Mouse (Mus musculus): ENCODE results near the gene Csnk1g1.
A peak's percentile ranks its signal among the peaks of the same experiment; 100 is the strongest.

Gene Csnk1g1

DNA sequence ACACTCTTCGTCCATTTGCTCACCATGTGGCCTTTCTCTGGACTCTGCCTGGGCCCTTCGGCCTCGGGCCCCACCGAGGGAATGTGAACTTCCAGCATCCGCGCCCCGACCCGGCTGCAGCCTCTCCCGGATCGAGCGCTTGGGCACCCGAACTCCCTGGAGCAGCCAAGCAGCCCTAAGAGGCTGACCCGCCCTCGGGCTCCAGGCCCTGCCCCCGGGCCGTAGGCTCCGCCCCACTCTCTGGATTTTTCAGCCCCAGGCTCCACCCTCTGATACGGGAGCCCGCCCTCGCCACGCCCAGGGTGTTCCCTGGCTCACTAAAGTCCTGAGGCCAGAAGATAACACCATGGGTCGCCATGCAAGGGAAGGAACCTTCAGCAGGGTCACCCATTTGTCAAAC is 160.9 kb downstream of the Csnk1g1 start, which contains the start of gene Snx22:
Gene Snx22, minus strand, starts transcription at position 137 of the 400 bp plus-strand sequence.
- DNase-seq = peak; percentile 87 to 89

DNA sequence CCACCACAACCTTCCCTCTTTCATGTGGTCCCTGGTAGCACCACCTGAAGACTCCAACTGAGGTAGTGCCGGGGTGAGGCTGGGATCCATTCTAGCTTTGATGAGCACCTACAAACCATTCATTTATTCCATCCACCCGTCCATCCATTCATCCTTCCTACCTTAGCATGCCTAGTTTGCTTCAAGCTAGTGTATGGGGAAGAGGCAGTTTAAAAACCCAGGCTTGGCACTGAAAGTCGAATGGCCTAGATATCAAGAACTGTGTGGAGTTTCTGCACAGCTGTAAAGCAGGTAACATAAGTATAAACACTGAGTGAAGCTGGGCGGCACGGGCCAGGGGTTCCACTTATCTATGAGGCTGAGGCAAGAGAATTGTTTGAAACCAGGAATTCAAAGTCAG is 161.4 kb downstream of the Csnk1g1 start:
- DNase-seq = no peak

DNA sequence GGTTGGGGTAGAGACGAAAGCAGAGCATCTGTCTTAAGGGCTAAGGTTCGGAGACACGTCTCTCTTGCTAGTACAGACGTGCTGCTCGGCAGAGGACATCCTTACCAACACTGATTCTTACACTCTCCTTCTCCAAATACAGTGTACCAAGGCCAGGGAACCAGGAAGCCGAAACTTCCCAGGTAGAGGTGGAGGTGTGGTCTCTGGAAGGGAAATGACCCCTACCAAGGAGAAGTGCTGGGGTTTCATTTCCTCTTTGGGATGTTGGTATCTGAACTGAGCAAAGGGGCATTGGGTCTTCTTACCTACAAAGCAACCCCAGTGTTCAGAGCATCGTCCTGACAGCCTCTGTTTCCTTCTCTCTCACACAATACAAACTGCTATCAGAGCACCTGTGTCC is 164.0 kb downstream of the Csnk1g1 start:
- DNase-seq = no peak

DNA sequence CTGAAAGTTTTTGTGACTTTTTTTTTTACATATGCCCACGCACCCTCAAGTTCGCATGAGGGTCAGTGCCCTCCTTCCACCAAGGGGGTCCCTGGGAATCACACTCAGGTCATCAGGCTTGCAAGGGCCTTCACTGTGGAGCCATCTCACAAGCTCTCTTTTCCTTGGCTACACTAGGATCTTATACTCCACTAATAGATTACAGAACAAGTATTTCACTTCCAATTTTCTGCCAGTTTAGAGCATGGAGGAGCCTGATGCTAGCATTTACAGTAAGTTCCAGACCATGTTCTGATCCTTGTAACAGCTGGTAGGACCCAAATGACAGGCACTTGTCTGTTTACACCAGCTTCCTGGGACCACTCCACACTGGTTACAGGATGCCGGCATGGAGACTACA is 169.3 kb downstream of the Csnk1g1 start:
- DNase-seq = no peak

DNA sequence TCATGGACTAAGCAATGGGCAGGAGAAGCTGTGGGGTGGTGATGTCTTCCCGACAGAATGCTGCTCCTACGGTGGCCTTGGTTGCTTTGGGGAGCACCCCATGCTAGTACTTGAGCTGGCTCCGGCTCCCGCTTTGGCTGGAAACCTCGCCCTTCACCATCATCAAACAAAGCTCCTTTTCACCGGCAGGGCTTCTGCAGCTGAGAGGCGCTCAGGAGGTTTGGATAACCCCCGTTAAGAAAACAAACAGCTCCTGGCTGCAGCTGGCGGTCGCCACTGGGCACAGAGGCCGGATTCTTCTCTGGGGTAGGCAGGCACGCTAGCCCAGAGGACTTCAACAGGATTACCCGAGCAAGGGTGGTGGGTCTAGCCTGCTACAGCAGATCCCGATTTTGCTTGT is 169.8 kb downstream of the Csnk1g1 start:
- DNase-seq = peak in 1 of 2 experiments; percentile 10

DNA sequence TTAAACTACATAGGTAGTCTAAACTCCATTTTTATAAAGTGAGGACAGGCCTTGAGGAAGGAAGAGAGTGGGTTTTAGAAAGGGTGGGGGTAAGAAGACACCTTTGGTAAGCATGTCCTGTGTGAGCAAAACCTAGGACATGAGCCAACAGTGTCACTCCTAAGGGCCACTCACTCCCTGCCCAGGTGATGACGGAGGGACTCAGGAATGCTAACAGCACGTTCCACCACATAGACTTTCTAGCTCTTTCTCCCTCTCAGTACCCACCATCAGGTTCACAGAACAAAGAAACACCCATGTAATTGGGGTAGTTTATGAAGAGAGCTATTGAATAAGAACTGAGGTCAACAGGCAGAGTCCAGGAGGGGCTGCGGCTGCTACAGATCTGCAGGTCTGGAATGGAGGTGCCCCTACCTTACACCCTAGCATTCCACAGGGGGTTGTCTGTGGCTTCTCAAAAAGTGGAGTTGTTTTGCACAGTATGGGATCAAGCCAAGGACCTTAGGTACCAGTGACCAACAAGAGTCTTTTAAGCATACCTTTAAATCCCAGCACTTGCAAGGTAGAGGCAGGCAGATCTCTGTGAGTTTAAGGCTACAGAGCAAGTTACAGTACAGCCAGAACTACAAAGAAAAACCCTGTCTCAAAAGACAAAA is 172.2 kb downstream of the Csnk1g1 start:
- DNase-seq = no peak

DNA sequence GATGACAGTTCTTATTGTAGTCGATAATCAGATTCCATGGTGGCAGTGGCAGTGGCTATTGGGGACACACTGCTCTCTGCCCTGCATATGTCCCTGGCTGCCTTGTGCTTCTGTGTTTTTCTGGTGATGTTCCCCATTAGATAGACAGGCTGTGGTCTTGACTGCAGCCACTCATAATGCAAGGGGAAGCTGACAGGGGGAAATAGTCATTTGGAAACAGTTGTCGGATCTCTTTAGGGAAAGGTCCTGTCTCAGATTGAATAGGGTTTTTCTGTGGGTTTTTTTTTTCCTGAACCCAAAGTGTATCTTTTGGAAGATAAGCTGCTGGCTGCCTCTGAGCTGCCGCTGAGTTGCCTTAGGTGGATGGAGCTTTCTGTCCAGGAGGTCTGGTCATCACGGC is 173.3 kb downstream of the Csnk1g1 start:
- DNase-seq = no peak

DNA sequence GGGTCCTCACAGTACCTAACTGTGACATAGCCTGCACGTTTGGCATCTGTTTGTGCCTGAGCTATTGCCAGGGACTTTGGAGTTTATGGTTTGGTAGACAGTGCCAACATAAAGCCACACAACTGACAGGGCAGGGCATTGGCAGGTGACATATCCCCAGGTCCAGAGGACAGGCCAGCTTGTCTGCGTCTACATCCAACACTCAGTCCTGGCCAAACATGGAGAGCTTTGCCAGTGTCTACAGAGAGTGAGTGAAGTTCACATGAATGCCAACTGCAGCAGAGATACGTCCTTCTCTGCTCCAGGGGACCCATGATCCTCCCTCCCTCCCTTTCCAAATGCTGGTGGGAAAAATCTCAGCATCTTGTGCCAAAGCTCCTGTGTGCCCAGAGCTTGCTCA is 175.4 kb downstream of the Csnk1g1 start:
- peak; percentile 35 to 50 for DNase-seq

DNA sequence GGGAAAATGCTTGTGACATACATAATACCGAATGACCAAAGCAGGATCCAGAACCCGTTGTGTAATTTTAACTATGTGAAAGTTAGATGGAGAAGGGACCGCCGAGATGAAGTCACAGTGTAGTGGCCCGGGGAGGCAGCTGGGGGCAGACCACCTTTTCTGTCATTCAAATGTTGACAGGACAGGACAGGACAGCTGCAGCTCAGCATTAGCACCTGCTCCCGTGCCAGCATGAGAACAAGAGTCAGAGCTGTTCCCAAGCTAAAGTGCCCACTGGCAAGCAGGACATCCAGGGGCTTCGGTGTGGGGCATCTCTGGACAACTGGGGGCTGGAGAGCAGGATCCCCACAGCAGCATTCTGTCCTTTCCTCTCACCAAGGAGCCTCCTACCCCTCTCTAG is 178.3 kb downstream of the Csnk1g1 start:
- DNase-seq = no peak

DNA sequence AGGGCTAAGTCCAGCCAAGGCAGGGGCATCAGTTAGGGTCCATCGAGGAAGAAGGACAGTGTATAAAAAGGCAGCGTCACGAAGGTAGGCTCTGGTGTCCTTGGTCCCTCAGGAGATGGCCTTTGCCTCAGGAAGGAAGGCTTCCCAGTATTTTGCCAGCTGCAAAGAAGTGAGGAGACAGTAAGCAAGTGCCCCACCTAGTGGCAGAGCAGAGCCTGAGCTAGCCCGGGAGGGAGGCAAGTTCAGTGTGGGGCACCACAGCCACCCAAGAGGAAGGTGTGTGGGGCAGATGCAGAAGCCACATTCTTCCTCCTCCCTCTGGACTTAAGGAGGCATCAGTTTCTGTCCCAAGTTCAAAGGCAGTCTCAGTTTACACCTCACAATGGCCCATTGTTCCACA is 179.7 kb downstream of the Csnk1g1 start:
- peak; percentile 59 to 72 for DNase-seq

DNA sequence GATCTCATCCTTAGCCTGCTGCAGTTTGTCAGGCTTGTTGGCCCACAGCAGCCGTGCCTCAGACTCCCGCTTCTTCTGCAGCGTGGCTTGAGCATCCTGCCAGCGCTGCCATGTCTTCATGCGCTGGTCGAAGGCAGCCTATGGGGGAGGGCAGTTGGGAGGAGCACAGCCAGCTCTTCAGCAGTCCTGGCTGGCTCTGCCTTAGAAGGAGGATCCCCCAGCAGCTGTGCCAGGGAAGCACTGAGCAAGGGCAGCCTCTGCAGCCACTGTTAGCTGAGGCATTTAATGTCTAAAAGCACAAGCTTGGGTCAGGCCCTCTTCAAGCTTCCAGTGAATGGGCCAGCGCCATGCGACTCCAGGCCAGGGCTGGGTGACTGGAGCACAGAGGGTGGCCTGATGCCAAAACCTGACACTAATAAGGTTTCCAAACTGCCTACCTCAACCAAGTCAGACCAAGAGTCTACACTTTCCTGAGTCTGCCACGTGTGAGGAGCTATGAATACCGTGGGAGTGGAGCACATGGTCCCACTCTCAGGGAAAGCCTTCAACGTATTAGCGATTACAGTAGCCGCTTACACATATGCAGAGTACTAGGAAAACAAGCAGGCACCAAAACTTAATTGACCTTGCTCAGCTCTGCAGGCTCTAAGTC is 182.0 kb downstream of the Csnk1g1 start:
- DNase-seq = peak; percentile 10 to 22

DNA sequence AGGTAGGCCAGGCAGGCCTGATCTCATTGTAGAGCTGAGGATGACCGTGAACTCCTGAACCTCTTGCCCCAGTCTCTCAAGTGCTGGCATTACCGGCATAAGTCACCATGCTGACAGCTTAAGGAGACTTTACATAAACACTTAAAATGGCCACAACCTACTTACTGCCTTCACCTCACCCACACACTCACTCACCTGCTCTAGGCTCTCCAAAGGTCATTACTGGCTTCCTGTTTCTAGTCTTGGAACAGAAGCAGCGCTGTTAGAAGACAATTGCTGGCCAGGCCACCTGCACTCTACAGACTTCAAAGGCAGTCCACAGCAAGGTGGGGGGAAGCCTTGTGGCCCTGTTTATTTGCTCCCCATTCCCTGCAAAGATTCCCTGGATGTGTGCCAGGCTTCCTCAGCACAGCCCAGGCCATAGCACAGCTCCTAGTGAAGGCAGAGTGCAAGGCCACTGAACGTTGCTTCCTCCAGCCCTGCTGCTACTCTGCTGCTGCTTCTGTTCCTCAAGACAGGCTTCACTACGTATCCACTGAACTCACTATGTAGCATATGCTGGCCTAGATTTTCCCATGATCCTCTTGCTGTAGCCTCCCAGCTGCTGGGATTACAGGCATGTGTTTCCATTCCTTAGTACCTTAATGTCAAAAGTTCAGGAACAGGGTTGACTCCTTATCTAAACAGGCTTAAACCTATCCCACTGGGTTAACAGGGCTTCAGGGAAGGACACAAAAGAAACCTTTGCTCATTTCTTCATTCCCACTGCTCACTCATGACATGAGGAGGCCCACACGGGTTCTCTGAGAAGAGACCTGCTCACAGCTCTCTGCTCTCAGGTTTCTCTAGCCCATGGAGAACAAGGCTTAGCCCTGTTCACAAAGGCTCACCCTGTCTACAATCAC is 182.9 kb downstream of the Csnk1g1 start:
- DNase-seq = peak in 1 of 2 experiments; percentile 26

DNA sequence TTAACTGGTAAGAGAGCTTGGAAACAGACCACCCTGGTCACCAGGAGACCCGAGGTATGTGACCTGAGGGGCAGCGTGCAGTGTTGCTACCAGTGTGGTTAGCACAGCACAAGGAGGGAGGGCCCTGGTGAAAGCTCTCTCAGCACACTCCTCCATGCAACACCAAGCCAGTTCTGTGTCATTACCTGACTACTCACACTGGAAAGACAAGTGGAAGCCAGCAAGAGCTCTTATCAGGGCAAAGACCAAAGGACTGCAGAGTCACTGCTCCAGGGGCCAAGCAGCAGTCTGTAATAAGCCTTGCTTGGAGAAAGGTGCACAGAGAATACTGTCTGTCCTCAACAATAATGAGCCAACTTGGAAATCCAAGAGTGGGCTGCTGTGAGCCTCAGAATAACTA is 183.9 kb downstream of the Csnk1g1 start:
- no peak for DNase-seq
